Mouse (Mus musculus) olfactory bulb, adult 2 months (tissue): Measurements from ENCODE around the gene Itprip. TPM values are rescaled to one million over a fixed set of nuclear protein-coding genes. Genes with fewer than 3 reads are reported as not detected.

Experiments
- H3K27ac ChIP-seq: fragments of 200-500 bp; 2 replicates; pipeline ENCODE4 v1.5.1; 2012; ENCODE audit warnings: low read depth, low read length; ENCODE audit not compliant: insufficient read depth
- H3K4me1 ChIP-seq: fragments of 200-500 bp; 2 replicates; pipeline ENCODE4 v1.6.1; 2012; ENCODE audit warnings: low read length; ENCODE audit not compliant: control insufficient read depth, insufficient read depth
- H3K4me3 ChIP-seq: fragments of 200-500 bp; 2 replicates; pipeline ENCODE4 v1.5.1; 2012; ENCODE audit warnings: mild to moderate bottlenecking, low read depth, low read length, moderate library complexity; ENCODE audit not compliant: insufficient read depth
- CTCF ChIP-seq: fragments of 200-500 bp; IDR thresholded peaks from 2 replicates; pipeline ENCODE4 v1.5.1; 2012; ENCODE audit warnings: low read depth, mild to moderate bottlenecking, low read length, moderate library complexity; ENCODE audit not compliant: insufficient read depth
- POLR2A ChIP-seq: fragments of 200-500 bp; IDR thresholded peaks from 2 replicates; pipeline ENCODE4 v1.6.1; 2012; ENCODE audit warnings: mild to moderate bottlenecking, low read depth, low read length, moderate library complexity; ENCODE audit not compliant: insufficient read depth
- WGBS: fragments of 180-500 bp; shearing (Covaris S2); methylation state at CpG from one replicate; pipeline ENCODE4 v1.1.7; 2018; 5-methylcytosine and 5-hydroxymethylcytosine counted together
- polyA plus RNA-seq: library from polyadenylated mRNA; stranded (reverse); fragments of >200 nt; gene quantifications from 2 replicates; pipeline ENCODE4 v1.2.4, GENCODE M21; 2012; ENCODE audit warnings: low replicate concordance; ENCODE audit not compliant: missing spikeins, insufficient read depth, insufficient read length

The Itprip gene
- polyA plus RNA-seq, 1 experiment: not detected

- no peak for TF ChIP-seq CTCF
- no peak for TF ChIP-seq POLR2A
- 93% methylated on average over 9 of the region's 9 CpGs for WGBS
- Histone ChIP-seq H3K4me1 (peaks cover 19% of the 10 kb centered on the region), H3K4me3 (no peak overlapping the region), H3K27ac (no peak overlapping the region)
Measured at GRCm38 (mm10) chr19:47907596-47907995, 11.5 kb downstream of the Itprip start.

- TF ChIP-seq POLR2A: no peak
- TF ChIP-seq CTCF: no peak
- 91% methylated on average over 5 of the region's 5 CpGs for WGBS
- H3K27ac ChIP-seq: no peak overlapping the region
Measured at GRCm38 (mm10) chr19:47905603-47906002, 13.5 kb downstream of the Itprip start.

GRCm38 (mm10) chr19:47905081-47905480 lies 14.0 kb downstream of the Itprip start:
- H3K4me3 ChIP-seq: no peak overlapping the region
- WGBS: 81% methylated on average over 4 of the region's 4 CpGs

More at GRCm38 (mm10) chr19:47905603-47906002, 13.5 kb downstream of the Itprip start:
- no peak overlapping the region for H3K4me3 ChIP-seq
- peaks cover 19% of the 10 kb centered on the region for H3K4me1 ChIP-seq

DNA sequence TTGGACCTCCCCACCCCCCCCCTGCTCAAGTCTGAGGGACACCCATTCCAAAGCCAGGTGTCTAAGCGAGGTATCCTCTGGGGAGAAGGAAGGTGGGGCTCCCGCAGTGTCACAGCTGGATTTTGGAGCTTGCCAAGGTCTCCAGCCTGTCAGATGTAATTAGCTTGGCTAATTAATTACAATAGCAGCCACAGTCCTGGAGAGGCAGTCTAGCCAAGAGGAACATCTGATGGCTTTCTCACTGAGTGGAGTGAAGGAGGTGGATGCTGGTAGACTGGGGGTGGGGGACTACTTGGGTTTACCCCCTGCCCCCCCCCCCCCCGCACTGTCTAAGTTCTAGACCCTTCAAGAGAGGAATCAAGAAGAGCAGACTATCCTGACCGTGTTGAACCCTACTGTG lies 15.4 kb downstream of the Itprip start:
- 60% methylated on average over 4 of the region's 4 CpGs for WGBS
- Histone ChIP-seq H3K27ac (no peak overlapping the region), H3K4me3 (no peak overlapping the region), H3K4me1 (peaks cover 8% of the 10 kb centered on the region)
- no peak for TF ChIP-seq POLR2A
- TF ChIP-seq CTCF: no peak

More at GRCm38 (mm10) chr19:47905081-47905480, 14.0 kb downstream of the Itprip start:
- Histone ChIP-seq H3K27ac (no peak overlapping the region), H3K4me1 (peaks cover 17% of the 10 kb centered on the region)
- TF ChIP-seq POLR2A (no peak), CTCF (no peak)

GRCm38 (mm10) chr19:47902316-47903201 lies 16.5 kb downstream of the Itprip start:
- 82% methylated on average over 13 of the region's 13 CpGs for WGBS
- TF ChIP-seq CTCF: no peak
- no peak for TF ChIP-seq POLR2A

DNA sequence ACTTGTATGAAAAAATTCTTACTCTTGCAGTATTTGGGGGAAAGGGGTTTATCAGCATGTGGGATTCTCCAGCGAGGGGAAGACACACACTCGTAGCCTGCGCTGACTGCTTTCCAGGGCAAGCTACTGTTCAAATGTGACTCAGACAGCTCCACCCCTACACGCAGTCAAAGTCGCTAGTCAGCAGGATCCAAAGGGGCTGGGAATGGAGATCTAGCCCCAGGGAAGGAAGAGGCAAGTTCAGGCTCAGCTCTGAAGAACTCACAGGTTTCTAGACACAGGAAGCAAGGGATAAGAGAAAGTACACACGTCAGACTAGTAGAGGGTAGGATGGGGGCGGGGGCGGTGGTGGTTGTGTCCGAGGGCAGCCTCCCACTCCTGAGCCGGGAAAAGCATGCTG lies 18.5 kb downstream of the Itprip start:
- no peak for TF ChIP-seq CTCF
- TF ChIP-seq POLR2A: no peak
- peaks cover 8% of the 10 kb centered on the region for H3K4me1 ChIP-seq
- WGBS: 58% methylated on average over 10 of the region's 10 CpGs
- H3K27ac ChIP-seq: no peak overlapping the region
- no peak overlapping the region for H3K4me3 ChIP-seq

More at GRCm38 (mm10) chr19:47902316-47903201, 16.5 kb downstream of the Itprip start:
- Histone ChIP-seq H3K4me3 (no peak overlapping the region), H3K27ac (no peak overlapping the region), H3K4me1 (peaks cover 8% of the 10 kb centered on the region)

- Histone ChIP-seq H3K4me1 (peaks cover 8% of the 10 kb centered on the region), H3K4me3 (no peak overlapping the region), H3K27ac (no peak overlapping the region)
- TF ChIP-seq CTCF (no peak), POLR2A (no peak)
- WGBS: 68% methylated on average over 6 of the region's 6 CpGs
Measured at GRCm38 (mm10) chr19:47900012-47900411, 19.1 kb downstream of the Itprip start.

DNA sequence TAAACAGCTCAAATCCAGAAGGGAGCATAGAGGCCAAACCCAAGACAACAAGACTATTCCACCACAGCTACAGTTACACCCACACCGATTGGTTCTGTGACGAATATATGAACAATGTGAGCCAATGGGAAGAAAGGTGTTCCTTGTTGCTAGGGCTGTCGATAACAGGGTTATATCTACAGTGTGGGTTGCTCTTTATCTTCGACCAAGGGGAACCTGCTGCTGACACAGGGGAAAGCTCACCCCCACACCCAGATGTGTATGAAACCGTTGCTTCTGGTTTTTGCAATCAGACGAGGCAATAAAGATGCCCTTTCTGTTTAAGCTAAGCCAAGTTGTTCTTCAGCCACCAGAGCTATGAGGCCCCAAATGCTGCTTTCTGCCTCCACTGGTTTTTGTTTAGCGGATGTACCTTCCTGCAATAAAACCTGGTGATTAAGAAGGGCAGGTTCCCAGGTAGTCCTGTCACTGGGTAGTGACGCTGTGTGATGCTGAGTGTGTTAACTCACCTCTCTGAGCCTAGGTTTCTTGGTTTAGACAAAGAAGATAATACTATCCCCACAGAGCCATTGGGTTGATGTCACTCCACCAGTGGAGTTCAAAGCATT lies 20.5 kb downstream of the Itprip start:
- Histone ChIP-seq H3K27ac (no peak overlapping the region), H3K4me1 (peaks cover 7% of the 10 kb centered on the region), H3K4me3 (no peak overlapping the region)
- WGBS: 88% methylated on average over 8 of the region's 8 CpGs
- TF ChIP-seq CTCF: no peak
- TF ChIP-seq POLR2A: no peak

DNA sequence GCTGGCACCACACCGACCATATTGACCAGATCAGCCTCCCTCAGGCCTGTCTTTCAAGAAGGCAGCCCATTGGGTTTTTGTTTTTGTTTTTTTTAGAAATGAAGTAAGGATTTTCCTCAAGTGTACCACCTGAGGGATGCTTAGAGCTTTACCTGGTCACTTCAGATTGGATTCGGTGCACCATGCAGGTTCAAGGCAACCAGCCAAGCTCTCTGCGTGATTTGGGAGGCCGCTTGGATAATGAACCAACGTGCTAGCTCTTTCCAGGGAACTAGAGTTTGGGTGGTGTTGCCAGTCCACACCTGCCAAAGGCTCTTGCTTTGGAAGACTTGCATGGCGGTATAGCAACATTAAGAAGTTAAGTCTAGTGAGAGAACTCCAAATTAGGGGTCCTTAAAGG lies 26.0 kb downstream of the Itprip start:
- Histone ChIP-seq H3K4me3 (no peak overlapping the region), H3K4me1 (no peaks in the 10 kb centered on the region), H3K27ac (no peak overlapping the region)
- 94% methylated on average over 6 of the region's 6 CpGs for WGBS
- TF ChIP-seq CTCF (no peak), POLR2A (no peak)
